Mouse (Mus musculus) heart, embryonic 12.5 days (tissue): Measurements from ENCODE around the gene D5Ertd579e. TPM values are rescaled to one million over a fixed set of nuclear protein-coding genes. Genes with fewer than 3 reads are reported as not detected.

ENCODE experiments used
- ATAC-seq: fragments of 200-750 bp; cut with Nextera tagmentation; 2 replicates; pipeline ENCODE4 v1.8.0; 2017; ENCODE audit warnings: moderate TSS enrichment, moderate library complexity; ENCODE audit not compliant: insufficient number of reproducible peaks, low FRiP score
- H3K27ac ChIP-seq: fragments of 300-500 bp; sonication (generic); 2 replicates; pipeline ENCODE4 v1.5.1; 2016; ENCODE audit warnings: mild to moderate bottlenecking, moderate library complexity; ENCODE audit not compliant: poor library complexity, severe bottlenecking
- H3K27me3 ChIP-seq: fragments of 300-500 bp; sonication (generic); replicated peaks from 2 replicates; pipeline ENCODE4 v1.6.1; 2016; ENCODE audit warnings: mild to moderate bottlenecking, moderate library complexity
- H3K36me3 ChIP-seq: fragments of 300-500 bp; sonication (generic); 2 replicates; pipeline ENCODE4 v1.6.1; 2016; ENCODE audit warnings: mild to moderate bottlenecking, moderate library complexity
- H3K4me1 ChIP-seq: fragments of 300-500 bp; sonication (generic); replicated peaks from 2 replicates; pipeline ENCODE4 v1.6.1; 2016; ENCODE audit warnings: mild to moderate bottlenecking
- H3K4me2 ChIP-seq: fragments of 300-500 bp; sonication (generic); 2 replicates; pipeline ENCODE4 v1.6.1; 2016; ENCODE audit warnings: mild to moderate bottlenecking, moderate library complexity
- H3K4me3 ChIP-seq: fragments of 300-500 bp; sonication (generic); 2 replicates; pipeline ENCODE4 v1.5.1; 2016; ENCODE audit warnings: mild to moderate bottlenecking
- H3K9ac ChIP-seq: fragments of 300-500 bp; sonication (generic); 2 replicates; pipeline ENCODE4 v1.6.1; 2016; ENCODE audit warnings: mild to moderate bottlenecking, moderate library complexity
- H3K9me3 ChIP-seq: fragments of 300-500 bp; sonication (generic); replicated peaks from 2 replicates; pipeline ENCODE4 v1.6.1; 2016; ENCODE audit warnings: mild to moderate bottlenecking, moderate library complexity
- WGBS: fragments of 180-500 bp; shearing (Covaris S2); methylation state at CpG from one replicate; pipeline ENCODE4 v1.1.7; 2016; 5-methylcytosine and 5-hydroxymethylcytosine counted together
- polyA plus RNA-seq: library from polyadenylated mRNA; unstranded; fragments of >200 nt; fragmentation: Nextera tagmentation; extraction: Ambion mirVana; gene quantifications from 2 replicates; pipeline ENCODE4 v1.2.1, GENCODE M21; 2016

Gene D5Ertd579e
- polyA plus RNA-seq, 1 experiment from 2014 or later, result 35.1 TPM

GRCm38 (mm10) chr5:36602028-36602427 is 93.8 kb downstream of the D5Ertd579e start:
- ATAC-seq, result no peak
- WGBS, result 63% methylated on average over 9 of the region's 9 CpGs

GRCm38 (mm10) chr5:36601492-36601891 is 94.3 kb downstream of the D5Ertd579e start:
- H3K9me3 ChIP-seq, result no peaks in the 10 kb centered on the region
- no peak for ATAC-seq
- 86% methylated on average over 7 of the region's 7 CpGs for WGBS
- H3K4me1 ChIP-seq, result no peaks in the 10 kb centered on the region
- peaks cover 77% of the 10 kb centered on the region for H3K36me3 ChIP-seq
- no peak overlapping the region for H3K27ac ChIP-seq
- no peak overlapping the region for H3K4me3 ChIP-seq
- H3K9ac ChIP-seq, result no peak overlapping the region
- H3K4me2 ChIP-seq, result no peak overlapping the region
- H3K27me3 ChIP-seq, result no peaks in the 10 kb centered on the region

More at GRCm38 (mm10) chr5:36602028-36602427, 93.8 kb downstream of the D5Ertd579e start:
- H3K4me3 ChIP-seq, result no peak overlapping the region
- H3K36me3 ChIP-seq, result peaks cover 83% of the 10 kb centered on the region
- no peak overlapping the region for H3K27ac ChIP-seq
- no peak overlapping the region for H3K9ac ChIP-seq
- no peaks in the 10 kb centered on the region for H3K4me1 ChIP-seq
- H3K27me3 ChIP-seq, result no peaks in the 10 kb centered on the region
- no peak overlapping the region for H3K4me2 ChIP-seq
- no peaks in the 10 kb centered on the region for H3K9me3 ChIP-seq

GRCm38 (mm10) chr5:36598883-36599282 is 96.9 kb downstream of the D5Ertd579e start:
- Histone ChIP-seq H3K9me3 (no peaks in the 10 kb centered on the region), H3K36me3 (peaks cover 52% of the 10 kb centered on the region), H3K4me3 (no peak overlapping the region), H3K4me1 (no peaks in the 10 kb centered on the region), H3K27me3 (no peaks in the 10 kb centered on the region), H3K9ac (no peak overlapping the region), H3K4me2 (no peak overlapping the region), H3K27ac (no peak overlapping the region)
- ATAC-seq, result no peak
- 87% methylated on average over 1 of the region's 1 CpGs for WGBS

- WGBS, result 16% methylated on average over 4 of the region's 4 CpGs
- Histone ChIP-seq H3K4me2 (no peak overlapping the region), H3K27me3 (no peaks in the 10 kb centered on the region), H3K9ac (no peak overlapping the region), H3K27ac (no peak overlapping the region), H3K4me3 (no peak overlapping the region), H3K36me3 (peaks cover 40% of the 10 kb centered on the region), H3K9me3 (no peaks in the 10 kb centered on the region), H3K4me1 (no peaks in the 10 kb centered on the region)
- ATAC-seq, result no peak
Measured at GRCm38 (mm10) chr5:36597653-36598052, 98.2 kb downstream of the D5Ertd579e start.

GRCm38 (mm10) chr5:36596225-36596624 is 99.6 kb downstream of the D5Ertd579e start:
- Histone ChIP-seq H3K27ac (no peak overlapping the region), H3K4me2 (no peak overlapping the region), H3K4me1 (no peaks in the 10 kb centered on the region), H3K9me3 (no peaks in the 10 kb centered on the region), H3K4me3 (no peak overlapping the region), H3K27me3 (no peaks in the 10 kb centered on the region), H3K36me3 (peaks cover 27% of the 10 kb centered on the region), H3K9ac (no peak overlapping the region)
- 69% methylated on average over 5 of the region's 5 CpGs for WGBS
- no peak for ATAC-seq

GRCm38 (mm10) chr5:36595115-36595514 is 100.7 kb downstream of the D5Ertd579e start:
- no peaks in the 10 kb centered on the region for H3K9me3 ChIP-seq
- no peaks in the 10 kb centered on the region for H3K4me1 ChIP-seq
- H3K9ac ChIP-seq, result no peak overlapping the region
- H3K4me3 ChIP-seq, result no peak overlapping the region
- peaks cover 16% of the 10 kb centered on the region for H3K36me3 ChIP-seq
- no peak overlapping the region for H3K27ac ChIP-seq
- WGBS, result 19% methylated on average over 3 of the region's 3 CpGs
- no peak for ATAC-seq
- H3K27me3 ChIP-seq, result no peaks in the 10 kb centered on the region
- H3K4me2 ChIP-seq, result no peak overlapping the region

GRCm38 (mm10) chr5:36594344-36594743 is 101.5 kb downstream of the D5Ertd579e start:
- no peak for ATAC-seq
- no peaks in the 10 kb centered on the region for H3K27me3 ChIP-seq
- H3K4me3 ChIP-seq, result no peak overlapping the region
- 84% methylated on average over 3 of the region's 3 CpGs for WGBS
- H3K9ac ChIP-seq, result no peak overlapping the region
- peaks cover 9% of the 10 kb centered on the region for H3K36me3 ChIP-seq
- no peak overlapping the region for H3K4me2 ChIP-seq
- no peak overlapping the region for H3K27ac ChIP-seq
- H3K9me3 ChIP-seq, result no peaks in the 10 kb centered on the region
- no peaks in the 10 kb centered on the region for H3K4me1 ChIP-seq

- no peak for ATAC-seq
- 74% methylated on average over 5 of the region's 5 CpGs for WGBS
- Histone ChIP-seq H3K4me3 (no peak within 1 kb of the TSS), H3K36me3 (no peaks in the 10 kb centered on the region), H3K9ac (no peak within 1 kb of the TSS), H3K27me3 (no peaks in the 10 kb centered on the region), H3K9me3 (no peaks in the 10 kb centered on the region), H3K27ac (no peak within 1 kb of the TSS), H3K4me1 (no peaks in the 10 kb centered on the region), H3K4me2 (no peak within 1 kb of the TSS)
Measured at GRCm38 (mm10) chr5:36593176-36593575, 102.6 kb downstream of the D5Ertd579e start, which contains the start of gene Tbc1d14. Gene Tbc1d14, minus strand, starts transcription at chr5:36593276.

- Histone ChIP-seq H3K36me3 (no peaks in the 10 kb centered on the region), H3K4me3 (no peak overlapping the region), H3K27ac (no peak overlapping the region), H3K27me3 (no peaks in the 10 kb centered on the region), H3K9me3 (no peaks in the 10 kb centered on the region), H3K9ac (no peak overlapping the region), H3K4me2 (no peak overlapping the region), H3K4me1 (no peaks in the 10 kb centered on the region)
- no peak for ATAC-seq
- WGBS, result 52% methylated on average over 5 of the region's 5 CpGs
Measured at GRCm38 (mm10) chr5:36590499-36590920, 105.3 kb downstream of the D5Ertd579e start.

- no peaks in the 10 kb centered on the region for H3K36me3 ChIP-seq
- H3K4me1 ChIP-seq, result peaks cover 12% of the 10 kb centered on the region
- no peaks in the 10 kb centered on the region; the same call in 1 of the 2 replicates for H3K27me3 ChIP-seq
- H3K9ac ChIP-seq, result no peak overlapping the region
- H3K9me3 ChIP-seq, result no peaks in the 10 kb centered on the region
- no peak overlapping the region for H3K4me3 ChIP-seq
- H3K4me2 ChIP-seq, result no peak overlapping the region
- no peak overlapping the region for H3K27ac ChIP-seq
- ATAC-seq, result no peak
- 68% methylated on average over 6 of the region's 6 CpGs for WGBS
Measured at GRCm38 (mm10) chr5:36584299-36584698, 111.5 kb downstream of the D5Ertd579e start.

- H3K36me3 ChIP-seq, result no peaks in the 10 kb centered on the region
- 1% methylated on average over 54 of the region's 54 CpGs for WGBS
- H3K9me3 ChIP-seq, result no peaks in the 10 kb centered on the region
- no peaks in the 10 kb centered on the region; the same call in 1 of the 2 replicates for H3K27me3 ChIP-seq
- peak; percentile 99 for ATAC-seq
- peak overlapping the region; percentile 45 for H3K27ac ChIP-seq
- peak overlapping the region; percentile 99 for H3K4me2 ChIP-seq
- H3K4me1 ChIP-seq, result peaks cover 15% of the 10 kb centered on the region
- peak overlapping the region; percentile 59 for H3K4me3 ChIP-seq
- H3K9ac ChIP-seq, result peak overlapping the region; percentile 52
Measured at GRCm38 (mm10) chr5:36581924-36582642, 113.7 kb downstream of the D5Ertd579e start.
